Mouse (Mus musculus) spleen, postnatal 4 days (tissue): ENCODE results near the gene Rad54l2.
A peak's percentile ranks its signal among the peaks of the same experiment; 100 is the strongest.

Source experiments
- DNase-seq, 2 experiments: peaks; one replicate each; pipeline ENCODE4 v3.0.0; 2022; ENCODE audit warnings: low spot score in 2 of 2

Rad54l2 gene

DNA sequence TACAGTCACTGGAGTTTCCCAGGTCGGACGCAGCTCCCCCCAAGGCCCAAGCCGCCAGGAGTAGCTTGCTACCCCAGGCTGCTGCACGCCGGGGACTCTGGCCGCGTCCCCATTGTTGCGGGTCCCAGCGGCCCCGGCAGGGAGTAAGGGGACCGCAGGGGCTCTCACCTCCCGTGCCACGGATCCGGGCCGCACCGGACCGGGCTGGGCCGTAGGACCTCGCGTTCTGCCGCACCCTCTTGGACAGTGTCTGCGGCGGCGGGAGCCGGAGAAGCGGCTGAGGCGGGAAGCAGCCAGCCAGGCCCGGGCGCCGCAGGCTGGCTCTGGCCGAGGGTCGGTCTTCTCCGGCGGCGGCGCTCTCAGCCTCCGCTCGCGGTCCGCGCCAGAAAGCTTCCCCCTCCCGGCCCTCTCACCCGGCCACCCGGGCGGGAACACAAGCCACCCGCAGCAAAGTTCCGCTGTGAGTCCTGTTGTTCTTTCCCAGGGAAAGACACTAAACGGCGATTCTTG is at the start of gene Rad54l2:
Gene Rad54l2 (minus strand): TSS at position 383 of the 510 bp plus-strand sequence.
- DNase-seq = peak; percentile 85 to 95

GRCm38 (mm10) chr9:106822381-106823104 is 33.5 kb upstream of the Rad54l2 start:
- peak; percentile 89 to 92 for DNase-seq

DNA sequence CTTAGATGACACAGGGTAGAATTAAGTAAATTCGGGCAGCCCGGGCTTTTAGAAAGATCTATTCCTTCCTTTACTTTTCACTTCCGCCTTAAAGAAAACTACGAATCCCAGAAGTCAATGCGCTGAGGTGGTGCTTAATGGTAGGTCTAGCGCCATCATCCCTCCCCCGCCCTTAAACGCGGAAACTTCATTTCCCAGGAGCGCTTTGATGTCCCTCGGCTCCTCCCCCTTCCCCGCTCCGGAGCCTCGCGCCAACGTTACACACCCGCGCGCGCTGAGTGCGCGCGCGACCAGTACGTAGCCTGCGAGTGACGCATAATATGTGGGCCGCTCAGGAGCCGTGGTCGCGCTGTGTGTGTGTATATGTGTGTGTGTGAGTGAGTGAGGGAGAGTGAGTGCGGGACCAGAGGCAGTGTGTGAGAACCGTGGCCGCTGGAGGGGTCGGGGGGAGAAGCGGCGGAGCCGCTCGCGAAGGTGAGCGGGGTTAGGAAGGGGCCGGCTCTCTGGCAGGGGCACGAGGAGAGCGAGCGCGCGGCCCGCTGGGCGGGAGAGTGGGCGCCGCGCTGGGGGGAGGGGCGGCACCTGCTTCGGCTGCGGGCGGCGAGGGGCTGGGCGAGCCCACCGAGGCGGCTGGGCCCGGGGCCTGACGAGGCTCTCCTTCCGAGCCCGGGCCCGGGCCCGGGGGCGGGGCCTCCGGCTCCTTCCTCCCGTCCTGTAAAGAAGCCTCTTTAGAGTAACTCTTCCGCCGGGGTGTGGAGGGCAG is 32.8 kb upstream of the Rad54l2 start, which contains the start of gene Dcaf1:
Gene Dcaf1 (plus strand): TSS at position 257 of the 763 bp plus-strand sequence.
- DNase-seq = peak; percentile 91 to 92

- DNase-seq = no peak
Measured at GRCm38 (mm10) chr9:106821050-106821617, 32.1 kb upstream of the Rad54l2 start.

- DNase-seq = no peak
Measured at GRCm38 (mm10) chr9:106819201-106819600, 30.2 kb upstream of the Rad54l2 start.

DNA sequence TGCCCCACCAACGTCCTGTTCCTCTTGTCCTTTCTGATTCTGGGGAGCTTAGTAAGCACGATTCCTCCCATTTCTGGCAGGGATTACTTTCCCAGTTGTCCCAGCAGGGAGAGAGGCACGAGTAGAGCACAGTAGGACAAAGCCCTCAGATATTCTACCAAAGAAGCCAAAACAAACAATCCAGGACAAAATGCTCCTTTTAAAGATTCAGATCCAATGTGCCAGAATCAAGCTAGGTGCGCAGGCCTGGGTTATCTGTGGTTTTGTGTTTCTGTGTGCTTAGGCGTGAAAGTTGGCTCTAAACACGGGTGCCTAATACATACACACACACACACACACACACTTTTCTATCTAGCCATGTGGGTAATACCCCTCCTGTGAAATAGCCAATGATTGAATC is 29.2 kb upstream of the Rad54l2 start:
- DNase-seq = no peak

DNA sequence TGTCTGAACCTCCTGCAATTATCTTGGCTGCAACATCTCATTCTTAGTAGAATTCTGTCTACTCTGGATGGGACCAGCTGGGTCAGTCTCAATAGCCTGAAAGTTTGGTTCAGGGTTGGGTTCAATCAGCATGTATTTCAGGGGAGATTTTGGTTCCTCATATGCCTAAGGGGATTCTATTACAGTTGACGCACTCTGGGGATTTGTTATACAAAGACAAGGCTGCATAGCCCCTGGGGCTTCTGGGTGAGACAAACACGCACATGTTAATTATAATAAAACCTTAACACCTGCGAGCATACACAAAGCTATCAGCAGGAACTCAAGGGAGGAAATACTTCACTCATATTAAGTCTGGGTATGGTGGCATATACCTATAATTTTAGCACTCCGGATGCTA is 17.5 kb upstream of the Rad54l2 start:
- no peak for DNase-seq

- no peak for DNase-seq
Measured at GRCm38 (mm10) chr9:106790831-106791230, 1.8 kb upstream of the Rad54l2 start.

DNA sequence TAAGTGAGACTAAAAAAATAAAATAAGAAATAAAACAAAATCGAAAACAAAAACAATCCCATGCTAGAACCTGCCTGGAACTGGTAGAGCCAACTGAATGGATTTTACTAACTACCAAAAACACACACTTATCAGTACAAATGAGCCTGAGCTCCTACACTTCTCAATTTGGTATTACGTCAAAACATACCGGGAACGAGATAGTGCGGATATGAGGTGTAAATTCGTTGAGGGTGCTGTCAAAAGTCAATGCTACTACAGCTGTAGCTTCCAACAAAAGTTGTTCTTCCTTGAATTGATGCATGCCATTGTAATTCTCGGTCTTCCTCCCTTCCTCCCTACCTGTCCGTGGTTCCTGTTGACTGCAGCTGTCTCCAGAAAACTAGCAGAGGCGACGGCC is 369 bp upstream of the Rad54l2 start:
- no peak for DNase-seq

DNA sequence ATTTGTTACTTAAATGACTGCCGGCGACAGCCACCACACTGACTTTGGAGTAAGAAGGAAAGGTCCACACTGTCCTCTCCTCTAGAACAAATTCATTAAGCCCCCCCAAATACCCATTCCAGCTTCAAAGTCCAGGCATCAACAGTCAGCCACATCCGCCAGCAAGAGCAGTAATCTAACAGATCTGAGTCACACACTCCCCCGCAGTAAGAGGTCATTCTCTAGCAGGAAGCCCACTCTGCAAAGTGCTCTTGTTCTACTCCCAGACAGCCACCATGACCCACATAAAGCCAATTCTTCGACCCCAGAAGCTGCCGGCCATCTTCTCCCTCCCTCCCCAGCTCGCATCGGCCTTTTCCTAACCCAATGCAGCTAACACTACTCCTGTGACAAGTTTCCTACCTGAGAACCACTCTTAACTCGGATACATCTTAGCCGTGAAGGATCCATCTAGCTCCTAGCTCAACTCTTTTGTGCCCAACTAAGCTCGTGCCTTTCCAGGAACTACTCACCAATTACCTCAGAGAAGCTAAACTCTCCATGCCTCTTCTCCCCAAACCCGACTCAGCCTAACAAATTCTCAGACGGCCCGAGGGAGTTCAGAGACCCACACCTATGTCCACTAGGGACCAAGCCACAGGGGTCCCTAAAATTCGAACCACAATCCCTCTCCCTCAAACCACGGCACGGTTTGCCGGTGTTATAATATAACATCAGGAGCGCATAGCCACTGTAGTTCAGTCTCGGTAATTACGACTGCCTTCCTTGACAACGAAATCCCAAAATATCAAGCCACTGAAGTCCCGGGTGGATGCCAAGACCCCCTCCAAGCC is 799 bp downstream of the Rad54l2 start:
- no peak for DNase-seq

DNA sequence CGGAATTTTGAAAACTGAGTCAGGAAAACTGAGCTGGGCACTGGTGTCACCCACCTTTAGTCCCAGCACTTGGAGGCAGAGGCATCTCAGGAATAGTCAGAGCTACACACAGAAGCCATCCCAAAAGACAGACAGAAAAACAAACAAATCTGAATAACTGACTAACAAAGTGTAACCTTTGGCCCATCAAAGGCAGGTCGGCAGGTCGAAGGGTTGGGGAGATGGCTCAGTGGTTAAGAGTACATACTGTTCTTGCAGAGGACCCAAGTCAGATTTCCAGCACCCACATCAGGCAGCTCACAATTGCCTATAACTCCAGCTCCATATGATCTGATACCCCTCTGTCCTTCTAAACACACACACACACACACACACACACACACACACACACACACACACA is 3.8 kb downstream of the Rad54l2 start:
- no peak for DNase-seq

GRCm38 (mm10) chr9:106783554-106783953 is 5.4 kb downstream of the Rad54l2 start:
- DNase-seq = no peak

- no peak for DNase-seq
Measured at GRCm38 (mm10) chr9:106780086-106780485, 8.9 kb downstream of the Rad54l2 start.

DNA sequence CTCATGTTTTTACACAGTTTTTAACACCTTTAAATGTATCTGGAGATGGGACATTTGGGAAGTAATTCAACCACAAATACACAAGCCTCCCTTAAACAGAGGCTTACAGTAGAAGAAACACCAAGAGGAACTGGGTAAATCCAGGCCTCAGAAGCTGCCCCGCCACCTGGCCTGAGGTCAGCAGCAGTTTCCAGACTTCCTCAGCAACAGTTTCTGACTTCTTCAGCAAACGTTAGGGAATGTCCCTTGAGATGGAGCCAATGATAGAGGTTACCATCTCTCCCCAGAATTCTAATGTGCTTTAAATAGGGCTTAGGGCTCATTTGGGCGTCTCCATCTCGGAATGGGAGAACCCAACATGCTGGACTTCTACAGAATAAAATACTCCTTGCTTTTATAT is 10.7 kb downstream of the Rad54l2 start:
- no peak for DNase-seq

DNA sequence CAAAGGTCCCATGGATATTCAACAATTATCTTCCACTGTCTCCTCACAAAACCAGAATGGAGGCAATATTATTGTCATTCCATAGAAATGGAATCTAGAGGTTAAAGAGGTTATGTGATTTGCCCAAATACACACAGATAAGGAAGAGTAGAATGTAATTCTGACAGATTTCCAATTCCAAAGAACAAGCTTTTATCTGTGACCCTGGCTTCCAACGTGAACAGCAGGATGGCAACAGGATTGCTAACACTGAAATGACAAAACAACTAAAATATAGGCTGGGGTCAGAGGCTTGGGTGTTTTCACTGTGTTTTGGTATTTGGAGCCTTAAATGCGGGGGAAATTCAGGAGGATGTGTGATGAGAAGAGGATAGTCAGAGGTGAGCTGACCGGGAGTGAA is 11.6 kb downstream of the Rad54l2 start:
- no peak for DNase-seq

- no peak for DNase-seq
Measured at GRCm38 (mm10) chr9:106776116-106776515, 12.9 kb downstream of the Rad54l2 start.

GRCm38 (mm10) chr9:106771770-106772169 is 17.2 kb downstream of the Rad54l2 start:
- DNase-seq = no peak

DNA sequence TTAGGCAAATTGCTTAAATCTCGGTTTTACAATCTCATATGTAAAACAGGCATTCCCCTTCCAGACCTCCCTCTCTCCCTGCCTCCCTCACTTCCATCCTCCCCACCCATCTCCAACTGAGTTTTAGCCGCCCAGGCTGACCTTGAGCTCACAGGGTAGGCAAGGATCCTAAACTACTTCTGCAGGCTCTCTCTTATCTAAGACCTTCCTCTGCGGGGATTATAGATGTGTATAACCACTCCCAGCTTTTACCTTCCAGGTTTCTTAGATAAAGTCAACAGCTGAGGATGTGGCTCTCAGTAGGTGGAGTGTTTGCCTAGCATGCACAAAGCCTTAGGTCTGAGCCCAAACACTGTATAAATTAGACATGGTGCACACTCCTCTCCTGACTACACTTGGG is 18.8 kb downstream of the Rad54l2 start:
- no peak for DNase-seq

DNA sequence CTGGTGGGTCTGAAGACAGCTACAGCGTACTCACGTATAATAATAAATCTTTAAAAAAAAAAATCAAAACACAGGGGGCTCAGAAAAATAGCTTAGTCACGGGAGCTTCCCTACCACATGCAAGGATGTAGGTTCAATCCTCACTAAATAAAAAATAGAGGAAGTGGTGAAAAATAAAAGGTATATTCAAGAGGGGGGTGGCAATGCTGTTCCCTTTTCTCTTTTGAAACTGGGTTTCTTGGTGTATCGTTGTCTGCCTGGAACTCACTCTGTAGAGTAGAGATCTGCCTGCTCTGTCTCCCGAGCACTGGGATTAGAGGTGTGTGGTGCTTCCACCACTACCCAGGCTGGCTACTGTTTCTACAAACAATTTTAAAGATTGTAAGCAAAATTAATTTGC is 19.2 kb downstream of the Rad54l2 start:
- DNase-seq = no peak

DNA sequence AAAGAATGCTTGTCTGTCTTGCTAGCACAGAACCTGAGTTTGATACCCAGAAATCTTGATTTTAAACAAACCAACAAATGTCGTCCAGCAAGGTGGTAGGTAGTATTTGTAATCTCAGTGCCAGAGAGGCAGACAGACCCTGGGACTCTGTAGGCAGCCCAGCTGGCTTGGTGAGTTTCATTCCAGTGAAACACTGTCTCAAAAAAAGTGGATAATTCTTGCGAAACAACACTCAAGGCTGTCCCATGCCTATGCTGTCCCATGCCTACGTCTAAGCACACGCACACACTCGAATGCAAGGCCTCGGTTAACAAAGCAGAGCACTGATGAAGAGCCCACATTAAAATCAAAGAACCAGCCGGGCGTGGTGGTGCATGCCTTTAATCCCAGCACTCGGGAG is 32.6 kb downstream of the Rad54l2 start:
- no peak for DNase-seq

DNA sequence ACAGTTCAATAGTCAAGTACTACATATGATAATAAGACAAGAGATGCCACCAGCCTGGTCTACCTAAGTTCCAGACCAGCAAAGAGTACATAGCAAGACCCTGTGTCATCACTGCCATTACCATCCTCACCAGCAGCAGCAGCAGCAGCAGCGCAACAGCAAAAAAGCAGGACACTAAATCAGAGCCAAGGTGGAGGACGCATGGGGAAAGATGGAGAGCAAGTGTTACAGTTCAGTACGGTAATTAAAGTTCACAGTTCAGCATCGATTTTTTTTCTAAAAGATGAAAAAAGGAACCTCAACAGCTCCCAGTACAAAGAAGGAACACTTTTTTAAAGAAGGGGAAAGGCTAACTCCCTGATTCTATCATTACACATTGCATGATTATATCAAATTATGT is 33.2 kb downstream of the Rad54l2 start:
- DNase-seq = no peak

- DNase-seq = no peak
Measured at GRCm38 (mm10) chr9:106754311-106754710, 34.7 kb downstream of the Rad54l2 start.
